Mouse (Mus musculus) heart, postnatal 10 days (tissue): Measurements from ENCODE around the gene Zscan10. TPM values are rescaled to one million over a fixed set of nuclear protein-coding genes. Genes with fewer than 3 reads are reported as not detected.
"Not testable (repeated sequence)": the region's sequence is repeated elsewhere in the genome, so short reads cannot be mapped to it uniquely, and the experiment has no call there.

ENCODE experiments used
- DNase-seq, 2 experiments: peaks; one replicate each; pipeline ENCODE4 v3.0.0; 2021
- intact Hi-C: fragments of 180-260 bp; cut with DNase I; formaldehyde crosslinking; loops from one replicate; pipeline ENCODE4 v1.15.1; 2025
- total RNA-seq, 2 experiments: library from RNA; stranded (reverse); gene quantifications; 2 replicates each; pipeline ENCODE4 v1.2.3; 2021

Gene Zscan10
- total RNA-seq, 2 experiments from 2014 or later, result not detected

- peak; percentile 64 to 81 for DNase-seq
- intact Hi-C loops, result no loop called here
Observed at GRCm38 (mm10) chr17:23585721-23586491, 14.8 kb upstream of the Zscan10 start.

- intact Hi-C loops, result no loop called here
- DNase-seq, result no peak
Observed at GRCm38 (mm10) chr17:23587253-23587652, 13.4 kb upstream of the Zscan10 start.

GRCm38 (mm10) chr17:23592208-23592925, 8.3 kb upstream of the Zscan10 start:
- intact Hi-C loops, result no loop called here
- DNase-seq, result peak; percentile 93 to 96

GRCm38 (mm10) chr17:23592926-23593300, 7.7 kb upstream of the Zscan10 start:
- intact Hi-C loops, result no loop called here
- DNase-seq, result no peak

- intact Hi-C loops, DNase-seq: not testable (repeated sequence)
Observed at GRCm38 (mm10) chr17:23595139-23595538, 5.5 kb upstream of the Zscan10 start.

GRCm38 (mm10) chr17:23598582-23599552, 1.8 kb upstream of the Zscan10 start, which contains the start of gene Zfp13:
Zfp13 (minus strand) TSS chr17:23599487.
- peak; percentile 91 to 92 for DNase-seq
- intact Hi-C loops, result no loop called here

GRCm38 (mm10) chr17:23599605-23600063, 1.0 kb upstream of the Zscan10 start:
- intact Hi-C loops, result no loop called here
- DNase-seq, result no peak

GRCm38 (mm10) chr17:23601836-23602585, 1.4 kb downstream of the Zscan10 start:
- intact Hi-C loops, result loop anchor here (2.0 kb wide), 1 partner anchor 31 kb away; no protein-coding TSS in a partner anchor

GRCm38 (mm10) chr17:23603077-23603476, 2.4 kb downstream of the Zscan10 start:
- DNase-seq, result no peak
- intact Hi-C loops, result loop anchor here (2.0 kb wide), 1 partner anchor 32 kb away; no protein-coding TSS in a partner anchor

More at GRCm38 (mm10) chr17:23601836-23602585, 1.4 kb downstream of the Zscan10 start:
- DNase-seq, result no peak

GRCm38 (mm10) chr17:23603542-23603941, 2.9 kb downstream of the Zscan10 start:
- no peak for DNase-seq
- intact Hi-C loops, result loop anchor here (2.0 kb wide), 1 partner anchor 33 kb away; no protein-coding TSS in a partner anchor

GRCm38 (mm10) chr17:23604394-23604793, 3.7 kb downstream of the Zscan10 start:
- no peak for DNase-seq
- intact Hi-C loops, result no loop called here

- no peak for DNase-seq
- intact Hi-C loops, result no loop called here
Observed at GRCm38 (mm10) chr17:23605220-23605619, 4.6 kb downstream of the Zscan10 start.

- intact Hi-C loops, result no loop called here
- DNase-seq, result no peak
Observed at GRCm38 (mm10) chr17:23609612-23610011, 9.0 kb downstream of the Zscan10 start.

GRCm38 (mm10) chr17:23610361-23610800, 9.7 kb downstream of the Zscan10 start:
- intact Hi-C loops, result no loop called here
- DNase-seq, result peak; percentile 49 to 70

- intact Hi-C loops, result no loop called here
- no peak for DNase-seq
Observed at GRCm38 (mm10) chr17:23617087-23617486, 16.4 kb downstream of the Zscan10 start.

GRCm38 (mm10) chr17:23620351-23620750, 19.7 kb downstream of the Zscan10 start:
- intact Hi-C loops, result no loop called here
- DNase-seq, result no peak

GRCm38 (mm10) chr17:23627813-23628212, 27.2 kb downstream of the Zscan10 start:
- intact Hi-C loops, result no loop called here
- DNase-seq, result no peak

GRCm38 (mm10) chr17:23630195-23631020, 29.8 kb downstream of the Zscan10 start:
- intact Hi-C loops, result loop anchor here (1.0 kb wide), 1 partner anchor 61 kb away; no protein-coding TSS in a partner anchor
- DNase-seq, result peak; percentile 87 to 89

GRCm38 (mm10) chr17:23631241-23631640, 30.6 kb downstream of the Zscan10 start:
- no peak for DNase-seq
- intact Hi-C loops, result no loop called here
